Mouse (Mus musculus) cerebellum, adult 2 months (tissue): ENCODE measurements around the gene Jrkl.

Experiments
- CTCF ChIP-seq: fragments of 200-500 bp; IDR thresholded peaks from 2 replicates; pipeline ENCODE4 v1.5.1; 2011; ENCODE audit warnings: low read depth, mild to moderate bottlenecking, control low read depth, low read length, moderate library complexity, borderline replicate concordance; ENCODE audit not compliant: insufficient read depth
- POLR2A ChIP-seq: fragments of 200-500 bp; IDR thresholded peaks from 2 replicates; pipeline ENCODE4 v1.6.1; 2011; ENCODE audit warnings: low read length, control low read depth, borderline replicate concordance; ENCODE audit not compliant: insufficient read depth

DNA sequence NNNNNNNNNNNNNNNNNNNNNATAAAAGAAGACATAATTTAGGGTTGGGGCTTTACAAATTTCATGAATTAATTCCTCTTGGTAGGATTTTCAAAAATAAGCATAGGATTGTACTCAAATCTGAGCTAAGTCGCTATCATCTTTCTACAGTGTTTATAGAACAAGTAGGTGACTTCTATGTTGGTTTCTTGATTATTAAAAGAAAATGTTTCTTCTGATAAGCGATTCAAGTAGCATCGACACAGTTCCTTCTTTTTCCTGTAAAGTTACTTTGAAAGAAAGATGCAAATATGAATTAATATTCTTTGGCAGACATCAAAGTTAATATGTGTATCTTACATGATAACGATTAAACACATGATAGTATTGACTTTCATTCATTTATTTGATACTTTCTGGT is 2.5 kb upstream of the Jrkl start:
- no peak for TF ChIP-seq POLR2A
- no peak for TF ChIP-seq CTCF
